Mouse (Mus musculus) left cerebral cortex, postnatal 25 days (tissue): Measurements from ENCODE around the gene Armh4. TPM values are rescaled to one million over a fixed set of nuclear protein-coding genes. Genes with fewer than 3 reads are reported as not detected.

Source experiments
- total RNA-seq, 2 experiments: library from RNA; stranded (reverse); gene quantifications; 2 replicates each; pipeline ENCODE4 v1.2.3; 2021

Armh4 gene
- total RNA-seq, 2 experiments from 2014 or later, result 22.9 to 25.6 TPM

Other genes with a start within 250 kb of the Armh4 start
- not detected for gene Olfr722, start 118.6 kb upstream of the Armh4 start, total RNA-seq
- not detected for gene Olfr723, start 148.4 kb upstream of the Armh4 start, total RNA-seq
- gene Olfr724, start 179.9 kb upstream of the Armh4 start, total RNA-seq, result not detected